Mouse (Mus musculus): ENCODE results near the gene Epor. TPM values are rescaled to one million over a fixed set of nuclear protein-coding genes. Genes with fewer than 3 reads are reported as not detected.

The Epor gene
- polyA plus RNA-seq, 1 experiment, result 80.2 TPM

GRCm38 (mm10) chr9:21992227-21992626, 28.9 kb upstream of the Epor start:
- TF ChIP-seq TAL1 (IDR thresholded peaks at IDR 0.05; ENCODE audit: low read length) (no peak), GATA1 (IDR thresholded peaks at IDR 0.05; ENCODE audit: low read length) (no peak)
- no peaks in the 10 kb centered on the region for H3K36me3 ChIP-seq (ENCODE audit: control insufficient read depth)
- peaks cover 83% of the 10 kb centered on the region for H3K27me3 ChIP-seq (ENCODE audit: control insufficient read depth)
- H3K4me1 ChIP-seq (ENCODE audit: control insufficient read depth), result peaks cover 6% of the 10 kb centered on the region
- peaks cover 18% of the 10 kb centered on the region; the same call in 1 of the 2 replicates for H3K9me3 ChIP-seq (ENCODE audit: control insufficient read depth, low read length)
- H3K4me3 ChIP-seq (replicated peaks), result no peak overlapping the region

GRCm38 (mm10) chr9:21989230-21990110, 26.2 kb upstream of the Epor start, which contains the start of gene Rgl3:
Gene Rgl3, minus strand, starts transcription at chr9:21989446.
- H3K4me3 ChIP-seq (replicated peaks), result no peak within 1 kb of the TSS
- TF ChIP-seq GATA1 (IDR thresholded peaks at IDR 0.05; ENCODE audit: low read length) (no peak), TAL1 (IDR thresholded peaks at IDR 0.05; ENCODE audit: low read length) (no peak)

GRCm38 (mm10) chr9:21988421-21989101, 25.3 kb upstream of the Epor start:
- TF ChIP-seq TAL1 (IDR thresholded peaks at IDR 0.05; ENCODE audit: low read length) (no peak), GATA1 (IDR thresholded peaks at IDR 0.05; ENCODE audit: low read length) (no peak)
- H3K27me3 ChIP-seq (ENCODE audit: control insufficient read depth), result peaks cover 99% of the 10 kb centered on the region
- no peak overlapping the region for H3K4me3 ChIP-seq (replicated peaks)
- no peaks in the 10 kb centered on the region for H3K36me3 ChIP-seq (ENCODE audit: control insufficient read depth)
- peaks cover 6% of the 10 kb centered on the region for H3K4me1 ChIP-seq (ENCODE audit: control insufficient read depth)
- H3K9me3 ChIP-seq (ENCODE audit: control insufficient read depth, low read length), result peaks cover 15% of the 10 kb centered on the region; the same call in 1 of the 2 replicates

More at GRCm38 (mm10) chr9:21989230-21990110, 26.2 kb upstream of the Epor start, which contains the start of gene Rgl3:
- Histone ChIP-seq H3K27me3 (ENCODE audit: control insufficient read depth) (peaks cover 94% of the 10 kb centered on the region), H3K36me3 (ENCODE audit: control insufficient read depth) (no peaks in the 10 kb centered on the region), H3K9me3 (ENCODE audit: control insufficient read depth, low read length) (peaks cover 15% of the 10 kb centered on the region; the same call in 1 of the 2 replicates), H3K4me1 (ENCODE audit: control insufficient read depth) (peaks cover 6% of the 10 kb centered on the region)

GRCm38 (mm10) chr9:21987592-21988342, 24.5 kb upstream of the Epor start:
- H3K27me3 ChIP-seq (ENCODE audit: control insufficient read depth), result peaks cover 100% of the 10 kb centered on the region
- H3K9me3 ChIP-seq (ENCODE audit: control insufficient read depth, low read length), result peaks cover 15% of the 10 kb centered on the region; the same call in 1 of the 2 replicates
- H3K4me3 ChIP-seq (replicated peaks), result no peak overlapping the region
- peaks cover 6% of the 10 kb centered on the region for H3K4me1 ChIP-seq (ENCODE audit: control insufficient read depth)
- TF ChIP-seq TAL1 (IDR thresholded peaks at IDR 0.05; ENCODE audit: low read length) (no peak), GATA1 (IDR thresholded peaks at IDR 0.05; ENCODE audit: low read length) (no peak)
- H3K36me3 ChIP-seq (ENCODE audit: control insufficient read depth), result no peaks in the 10 kb centered on the region

- TF ChIP-seq TAL1 (IDR thresholded peaks at IDR 0.05; ENCODE audit: low read length) (no peak), GATA1 (IDR thresholded peaks at IDR 0.05; ENCODE audit: low read length) (no peak)
- no peaks in the 10 kb centered on the region; the same call in 1 of the 2 replicates for H3K4me1 ChIP-seq (ENCODE audit: control insufficient read depth)
- H3K27me3 ChIP-seq (ENCODE audit: control insufficient read depth), result peaks cover 98% of the 10 kb centered on the region
Measured at GRCm38 (mm10) chr9:21983911-21984310, 20.6 kb upstream of the Epor start.

GRCm38 (mm10) chr9:21978398-21979128, 15.3 kb upstream of the Epor start:
- Histone ChIP-seq H3K4me3 (replicated peaks) (no peak overlapping the region), H3K36me3 (ENCODE audit: control insufficient read depth) (no peaks in the 10 kb centered on the region), H3K9me3 (ENCODE audit: control insufficient read depth, low read length) (peaks cover 8% of the 10 kb centered on the region), H3K4me1 (ENCODE audit: control insufficient read depth) (peaks cover 14% of the 10 kb centered on the region), H3K27me3 (ENCODE audit: control insufficient read depth) (peaks cover 60% of the 10 kb centered on the region)
- TF ChIP-seq GATA1 (IDR thresholded peaks at IDR 0.05; ENCODE audit: low read length) (no peak), TAL1 (IDR thresholded peaks at IDR 0.05; ENCODE audit: low read length) (no peak)

More at GRCm38 (mm10) chr9:21983911-21984310, 20.6 kb upstream of the Epor start:
- H3K36me3 ChIP-seq (ENCODE audit: control insufficient read depth), result no peaks in the 10 kb centered on the region
- no peak overlapping the region for H3K4me3 ChIP-seq (replicated peaks)
- H3K9me3 ChIP-seq (ENCODE audit: control insufficient read depth, low read length), result peaks cover 18% of the 10 kb centered on the region

- H3K4me1 ChIP-seq (ENCODE audit: control insufficient read depth), result peaks cover 14% of the 10 kb centered on the region
- no peaks in the 10 kb centered on the region for H3K36me3 ChIP-seq (ENCODE audit: control insufficient read depth)
- peaks cover 8% of the 10 kb centered on the region for H3K9me3 ChIP-seq (ENCODE audit: control insufficient read depth, low read length)
- H3K4me3 ChIP-seq (replicated peaks), result no peak overlapping the region
- TF ChIP-seq GATA1 (IDR thresholded peaks at IDR 0.05; ENCODE audit: low read length), result no peak
- no peak for TF ChIP-seq TAL1 (IDR thresholded peaks at IDR 0.05; ENCODE audit: low read length)
- peaks cover 54% of the 10 kb centered on the region for H3K27me3 ChIP-seq (ENCODE audit: control insufficient read depth)
Measured at GRCm38 (mm10) chr9:21977972-21978371, 14.7 kb upstream of the Epor start.

GRCm38 (mm10) chr9:21977331-21977730, 14.0 kb upstream of the Epor start:
- H3K36me3 ChIP-seq (ENCODE audit: control insufficient read depth), result no peaks in the 10 kb centered on the region
- H3K4me3 ChIP-seq (replicated peaks), result no peak overlapping the region
- TF ChIP-seq TAL1 (IDR thresholded peaks at IDR 0.05; ENCODE audit: low read length), result no peak
- TF ChIP-seq GATA1 (IDR thresholded peaks at IDR 0.05; ENCODE audit: low read length), result no peak
- peaks cover 14% of the 10 kb centered on the region for H3K4me1 ChIP-seq (ENCODE audit: control insufficient read depth)
- peaks cover 49% of the 10 kb centered on the region for H3K27me3 ChIP-seq (ENCODE audit: control insufficient read depth)
- H3K9me3 ChIP-seq (ENCODE audit: control insufficient read depth, low read length), result peaks cover 7% of the 10 kb centered on the region

Measured in erythroblast, embryonic 14.5 days (primary cell).